Mouse (Mus musculus): ENCODE data around the gene Ptpn20.

GRCm38 (mm10) chr14:33689044-33689443, 100.0 kb downstream of the Ptpn20 start:
- TF ChIP-seq CTCF (IDR thresholded peaks at IDR 0.05; ENCODE audit: borderline replicate concordance, insufficient read depth, low read depth, low read length): no peak
- no peak for TF ChIP-seq POLR2A (IDR thresholded peaks at IDR 0.05; ENCODE audit: borderline replicate concordance, insufficient read depth, low read length)
